Mouse (Mus musculus): Measurements from ENCODE around the gene Atox1.

Gene Atox1

DNA sequence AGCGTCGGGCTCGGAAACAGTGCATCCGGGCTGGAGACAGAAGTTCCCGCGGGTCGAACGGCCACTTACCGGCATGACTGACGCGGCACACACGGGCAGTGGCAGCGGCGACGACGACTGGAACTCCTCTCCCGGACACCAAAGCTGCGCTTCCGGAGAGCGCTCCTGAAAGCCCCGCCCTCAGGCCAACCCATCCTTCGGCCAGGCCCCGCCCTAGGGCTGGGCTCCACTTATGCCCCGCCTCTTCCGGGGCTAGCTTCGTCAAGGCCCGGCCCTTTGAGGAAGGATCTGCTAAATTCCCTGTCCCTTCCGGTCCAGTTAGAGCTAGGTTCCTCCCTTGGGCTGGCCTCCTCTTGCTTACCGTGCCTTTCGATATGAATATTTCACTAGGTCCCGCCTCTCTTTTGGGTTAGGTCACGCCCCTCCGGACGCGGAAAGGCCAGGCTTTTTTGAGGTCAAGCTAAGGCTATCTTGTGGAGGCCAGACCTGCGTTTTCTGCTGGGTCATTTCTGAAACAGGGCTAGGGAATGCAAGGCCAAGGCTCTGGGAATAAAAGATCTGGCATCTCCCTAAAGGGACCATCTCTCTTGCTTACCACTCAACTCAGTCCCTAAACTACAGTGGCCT, at the start of gene Atox1:
Gene Atox1, minus strand, starts transcription at position 221 of the 627 bp plus-strand sequence.
- DNase-seq (ENCODE audit: low spot score) = peak; percentile 98

DNA sequence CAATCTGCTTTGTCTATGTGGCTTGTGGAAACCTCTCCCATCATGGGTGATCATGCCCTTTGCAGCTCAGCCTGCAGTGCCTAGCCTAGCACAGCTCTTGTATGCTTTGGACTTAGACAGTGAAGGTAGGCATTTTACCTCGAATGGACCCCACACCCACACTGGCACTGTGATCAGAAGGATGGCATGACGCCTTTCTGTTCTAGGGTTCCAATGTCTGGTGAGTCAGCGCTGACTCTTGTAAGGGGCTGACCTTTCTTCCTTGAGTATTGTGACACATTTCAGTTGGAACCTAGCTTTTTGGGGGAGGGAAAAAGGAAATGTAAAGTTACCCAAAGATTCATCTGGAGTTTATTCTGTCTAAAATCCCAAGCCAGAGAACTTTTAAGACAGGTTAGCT, 44.4 kb upstream of the Atox1 start:
- DNase-seq (ENCODE audit: low spot score) = no peak

DNA sequence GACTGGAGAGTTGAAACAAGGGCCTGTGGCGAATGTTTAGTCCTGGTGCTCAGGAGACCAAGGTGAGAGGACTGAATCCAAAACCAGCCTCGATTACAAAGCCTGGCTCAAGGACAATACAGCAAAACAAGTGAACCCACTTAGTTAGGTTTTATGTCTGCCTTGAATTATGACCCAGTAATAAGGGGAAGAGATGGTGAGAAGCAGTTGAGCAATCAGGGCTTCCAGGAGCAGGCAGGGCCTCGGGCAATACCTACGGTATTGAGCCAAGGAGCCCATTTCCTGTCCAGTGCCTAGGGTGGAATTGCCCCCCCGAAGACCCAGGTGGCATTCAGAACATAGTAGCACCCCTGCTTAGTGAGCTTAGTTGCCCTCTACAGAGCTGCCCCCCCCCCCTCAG, 41.8 kb upstream of the Atox1 start:
- no peak for DNase-seq (ENCODE audit: low spot score)

DNA sequence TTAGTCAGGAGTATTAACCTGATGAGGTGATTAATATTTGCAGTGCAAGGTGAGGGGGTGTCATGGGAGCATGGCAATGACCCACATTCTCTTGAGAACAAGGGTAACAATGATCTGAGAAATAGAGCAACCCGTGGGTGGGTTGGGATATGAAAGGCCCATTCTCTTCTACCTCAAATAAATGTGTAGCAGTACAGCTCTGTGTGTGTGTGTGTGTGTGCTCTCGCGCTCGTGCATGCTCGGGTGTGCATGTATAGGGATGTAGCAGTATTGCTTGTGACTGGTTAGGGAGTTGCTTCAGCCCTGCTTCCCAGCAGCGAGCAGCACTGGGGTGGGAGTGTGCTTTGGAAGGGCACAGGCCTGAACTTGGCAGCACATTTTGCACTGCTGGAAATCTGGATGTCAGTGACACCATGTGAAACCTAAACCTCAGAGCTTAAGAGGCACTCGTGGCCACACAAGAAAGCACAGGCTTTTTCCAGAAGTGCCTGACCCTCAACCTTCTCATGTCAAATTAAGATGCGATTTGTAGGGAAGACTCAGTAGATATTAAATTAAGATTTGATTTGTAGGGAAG, 41.0 kb upstream of the Atox1 start:
- no peak for DNase-seq (ENCODE audit: low spot score)

DNA sequence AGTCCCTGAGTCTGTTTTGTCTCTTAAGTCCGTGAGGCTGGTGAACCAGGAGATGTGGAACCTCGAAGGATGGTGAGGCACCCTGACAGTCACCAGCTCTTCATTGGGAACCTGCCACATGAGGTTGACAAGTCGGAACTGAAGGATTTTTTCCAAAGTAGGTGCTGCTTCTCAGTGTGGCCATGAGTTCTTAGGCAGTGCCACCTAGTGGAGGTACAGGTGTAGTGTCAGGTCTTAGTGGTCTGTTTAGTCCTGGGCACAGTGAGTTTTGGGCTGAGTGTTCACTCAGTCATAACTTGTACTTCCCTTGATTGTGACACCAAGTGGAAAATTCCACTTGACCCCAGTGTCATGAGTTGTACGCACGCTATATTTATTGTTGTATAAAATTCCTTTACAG, 36.8 kb upstream of the Atox1 start:
- peak; percentile 54 for DNase-seq (ENCODE audit: low spot score)

DNA sequence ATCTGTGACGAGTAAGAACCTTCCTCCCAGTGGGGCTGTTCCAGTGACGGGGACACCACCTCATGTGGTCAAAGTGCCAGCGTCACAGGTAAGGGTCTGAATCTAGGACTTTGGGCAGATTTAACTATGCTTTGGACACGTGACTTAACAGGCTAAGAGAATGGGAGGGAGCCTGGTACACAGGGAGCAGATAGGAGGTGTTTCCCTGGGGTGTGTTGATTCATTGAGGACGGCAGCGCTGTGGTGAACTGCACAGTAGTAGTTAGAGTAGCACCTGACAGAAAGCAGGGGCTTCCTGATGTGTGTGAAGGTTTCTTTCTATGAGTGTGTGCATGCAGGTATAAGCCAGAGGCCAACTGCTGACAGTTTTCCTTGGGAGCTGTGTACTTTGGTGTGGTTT, 35.1 kb upstream of the Atox1 start:
- no peak for DNase-seq (ENCODE audit: low spot score)

DNA sequence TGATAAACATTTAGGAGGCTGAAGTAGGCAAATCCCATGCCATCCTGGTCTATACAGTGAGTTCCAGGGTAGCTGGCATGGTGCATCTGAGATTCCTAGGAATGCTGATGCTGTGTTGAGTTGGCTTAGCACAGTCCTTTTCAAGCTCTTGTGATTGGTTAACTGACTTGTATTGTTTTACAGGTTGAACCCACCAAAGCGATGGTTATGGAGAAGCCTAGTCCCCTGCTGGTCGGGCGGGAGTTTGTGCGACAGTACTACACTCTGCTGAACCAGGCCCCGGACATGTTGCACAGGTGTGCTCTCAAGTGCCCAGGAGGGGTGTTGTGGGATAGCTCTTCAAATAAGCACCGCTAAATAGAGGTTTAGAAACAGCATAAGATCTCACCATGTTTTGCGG, 24.4 kb upstream of the Atox1 start:
- DNase-seq (ENCODE audit: low spot score) = no peak

DNA sequence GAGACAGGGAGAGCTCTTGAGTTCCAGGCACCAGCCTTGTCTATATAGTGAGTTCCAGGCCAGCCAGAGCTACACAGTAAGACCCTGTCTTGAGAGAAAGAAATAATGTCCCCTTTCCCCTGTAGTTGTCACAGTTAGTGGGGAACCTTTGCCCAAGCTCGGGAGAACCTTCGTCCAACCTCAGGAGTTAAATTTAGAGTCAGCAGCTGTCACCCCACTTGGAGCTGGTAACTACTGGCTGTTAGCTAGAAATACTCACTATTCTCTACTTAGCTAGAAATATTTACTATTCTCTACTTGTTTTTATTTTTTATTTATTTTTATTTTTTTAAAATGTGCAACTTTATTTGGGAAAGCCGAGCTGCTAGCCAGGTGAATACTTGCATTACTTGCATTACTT, 12.2 kb upstream of the Atox1 start:
- DNase-seq (ENCODE audit: low spot score) = no peak

DNA sequence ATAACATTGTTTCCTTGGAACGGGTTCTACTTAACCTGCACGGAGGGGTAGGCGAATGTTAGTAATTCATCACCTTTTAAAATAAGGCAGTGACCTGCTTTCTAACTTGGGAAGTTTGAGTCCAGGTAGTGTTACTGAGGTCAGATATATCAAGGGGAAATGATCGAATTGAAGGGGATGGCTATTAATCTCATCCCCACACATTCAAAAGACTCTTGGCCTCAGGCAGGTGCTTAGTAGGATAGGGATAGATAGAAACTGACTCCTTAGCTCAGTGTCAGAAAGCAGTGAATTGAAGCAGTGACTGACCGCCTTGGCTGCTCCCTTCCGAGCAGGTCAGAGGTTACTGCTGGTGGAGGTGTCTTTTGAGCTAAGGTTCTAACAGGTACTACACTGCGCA, 10.4 kb upstream of the Atox1 start:
- peak; percentile 36 for DNase-seq (ENCODE audit: low spot score)

DNA sequence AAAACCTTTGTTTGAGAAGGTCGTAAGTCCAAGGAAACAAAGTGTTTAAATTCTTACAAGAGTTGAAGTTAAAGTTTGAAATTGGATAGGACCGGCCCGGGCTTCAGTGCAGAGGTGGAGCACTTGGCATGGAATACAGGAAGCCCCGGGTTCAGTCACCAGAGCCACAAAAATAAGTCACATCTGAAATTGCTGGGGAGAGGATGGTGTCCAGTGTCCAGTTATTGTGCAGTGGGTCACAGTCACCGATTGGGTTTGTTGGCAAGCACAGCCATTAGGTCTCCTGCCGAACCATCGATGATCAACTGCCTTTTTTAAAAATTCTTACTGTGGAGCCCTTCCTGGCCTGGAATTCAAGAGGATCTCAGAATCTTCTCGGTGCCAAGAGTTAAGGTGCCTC, 9.7 kb upstream of the Atox1 start:
- DNase-seq (ENCODE audit: low spot score) = no peak

DNA sequence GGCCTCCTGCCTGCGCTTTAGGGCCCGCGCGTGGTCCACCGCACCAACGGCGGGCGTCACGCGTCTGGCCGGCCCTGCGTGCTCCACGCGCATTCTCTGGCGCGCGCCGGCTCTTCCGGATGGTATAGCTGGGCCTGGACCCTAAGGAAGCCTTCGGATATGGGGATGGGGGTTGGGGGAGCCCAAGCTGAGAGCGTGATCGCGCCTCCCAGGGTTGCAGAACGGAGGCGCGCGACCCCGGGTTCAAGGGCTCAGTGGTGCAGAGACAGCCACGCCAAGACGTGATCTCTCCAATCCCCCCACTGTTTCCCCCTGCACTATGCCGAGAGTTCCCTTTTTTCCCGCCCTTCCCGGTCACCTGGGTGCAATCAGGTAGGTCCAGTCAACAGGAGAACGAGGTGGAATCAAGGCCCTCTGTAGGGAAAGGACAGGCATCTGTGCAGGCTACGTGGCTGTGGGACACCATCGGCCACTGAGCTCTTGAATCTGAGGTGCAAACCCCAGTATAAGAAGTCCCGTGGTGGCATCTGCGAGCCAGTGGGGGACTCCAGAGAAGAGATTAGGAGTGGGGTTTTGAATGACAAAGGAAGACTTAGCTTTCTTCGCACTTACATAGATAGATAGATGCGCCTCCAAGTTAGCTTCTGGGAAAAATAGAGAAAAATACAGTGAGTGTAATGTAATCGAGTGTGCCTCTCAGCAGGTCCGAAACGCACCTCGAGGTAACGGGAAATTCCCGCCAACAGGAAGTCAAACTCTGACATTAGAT, 9.1 kb upstream of the Atox1 start:
- peak; percentile 42 for DNase-seq (ENCODE audit: low spot score)

DNA sequence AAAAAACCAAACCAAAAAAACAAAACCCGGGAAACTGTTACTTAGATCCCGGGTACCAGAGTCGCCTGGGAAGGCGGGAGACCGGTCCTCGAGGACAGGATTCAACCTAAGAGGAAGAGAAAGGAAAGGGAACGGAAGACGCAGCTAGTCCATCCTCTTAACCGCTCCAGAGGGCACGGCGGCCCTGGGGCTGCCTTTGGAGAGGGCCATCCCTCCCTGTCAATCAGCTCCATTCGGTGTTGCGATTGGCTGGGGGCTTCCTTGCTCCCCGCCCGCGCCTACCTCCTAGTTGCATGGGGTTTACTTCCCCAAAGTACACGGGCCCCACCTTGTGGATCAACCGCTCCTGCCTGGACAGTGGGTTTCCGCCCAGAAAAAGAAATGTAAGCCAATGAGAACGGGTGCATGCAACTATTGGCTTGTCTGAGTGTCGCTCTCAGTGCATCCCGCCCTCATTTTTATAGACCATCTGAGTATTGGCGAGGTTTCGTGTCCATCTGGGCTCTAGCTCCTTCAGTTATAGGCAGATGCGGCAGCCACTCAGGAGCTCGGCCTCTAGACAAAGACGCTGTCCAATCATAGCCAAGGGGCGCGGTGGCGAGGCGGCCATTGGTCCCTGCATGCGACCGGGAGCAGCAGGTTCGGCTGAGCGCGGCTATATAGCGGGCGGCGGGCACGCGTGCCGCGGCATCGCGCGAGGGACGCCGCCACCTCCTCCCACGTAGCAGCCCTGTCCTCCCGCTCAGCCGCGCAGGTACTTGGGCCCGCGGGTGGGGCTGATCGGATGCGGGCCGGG, 8.2 kb upstream of the Atox1 start, which contains the start of gene G3bp1:
Gene G3bp1, plus strand, starts transcription at position 638 of the 796 bp plus-strand sequence.
- DNase-seq (ENCODE audit: low spot score) = peak; percentile 98

DNA sequence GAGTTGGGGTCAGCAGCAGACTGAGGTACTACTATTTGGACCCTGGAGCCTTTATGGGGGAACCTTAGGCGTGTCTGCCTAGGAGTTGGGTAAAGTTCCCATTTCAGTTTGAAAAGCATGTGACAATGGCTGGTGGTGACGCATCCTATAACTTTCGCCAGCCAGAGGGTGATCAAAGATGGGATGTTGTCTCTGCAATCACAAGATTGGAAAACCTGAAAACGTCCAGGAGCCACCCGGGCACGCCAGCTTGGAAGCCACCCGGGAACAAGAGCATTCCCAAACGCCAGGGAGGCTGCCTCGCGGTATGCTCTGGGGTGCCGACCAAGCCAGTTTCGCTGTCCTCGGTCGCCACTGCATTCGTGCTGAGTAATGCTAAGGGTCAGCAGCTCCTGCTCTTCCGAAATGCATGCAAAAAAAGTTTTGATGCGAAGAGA, 7.6 kb upstream of the Atox1 start:
- no peak for DNase-seq (ENCODE audit: low spot score)

DNA sequence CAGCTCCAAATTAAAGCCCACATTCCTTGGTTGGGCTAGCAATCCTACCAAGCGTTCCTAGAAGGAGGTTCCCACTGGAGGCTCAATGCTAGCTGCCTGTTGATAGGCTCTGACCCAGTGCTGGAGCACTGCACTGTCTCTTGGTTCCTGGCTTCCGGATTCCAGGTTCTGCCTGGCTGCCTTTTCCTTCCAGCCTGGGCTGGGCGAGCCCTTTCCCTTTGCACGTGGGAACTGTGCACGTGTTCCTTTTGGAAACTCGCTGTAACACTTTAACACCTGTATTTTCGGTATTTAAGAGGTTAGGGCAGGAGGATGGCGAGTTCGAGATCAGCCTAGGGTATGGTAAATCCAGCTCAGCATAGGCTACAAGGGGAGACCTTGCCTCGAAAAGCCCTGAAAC, 7.0 kb upstream of the Atox1 start:
- DNase-seq (ENCODE audit: low spot score) = no peak

DNA sequence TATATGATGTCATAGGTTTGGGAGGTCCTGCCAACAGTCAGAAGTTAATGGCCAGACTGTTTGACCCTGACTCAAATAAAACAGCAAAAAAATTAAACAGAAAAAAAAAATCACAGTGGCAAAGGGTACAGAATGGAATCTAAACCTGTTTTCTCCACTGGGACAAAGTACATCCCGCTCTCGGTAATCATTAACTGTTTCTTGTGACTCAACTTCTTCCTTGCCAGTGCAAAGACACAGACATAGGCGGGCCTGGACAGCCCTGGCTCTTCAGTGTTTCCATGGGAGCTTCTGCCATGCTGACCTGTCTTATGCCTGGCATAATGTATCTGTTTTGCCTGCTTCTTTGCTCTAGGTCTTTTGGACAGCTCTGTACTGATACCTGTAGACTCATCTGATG, 4.1 kb upstream of the Atox1 start:
- no peak for DNase-seq (ENCODE audit: low spot score)

DNA sequence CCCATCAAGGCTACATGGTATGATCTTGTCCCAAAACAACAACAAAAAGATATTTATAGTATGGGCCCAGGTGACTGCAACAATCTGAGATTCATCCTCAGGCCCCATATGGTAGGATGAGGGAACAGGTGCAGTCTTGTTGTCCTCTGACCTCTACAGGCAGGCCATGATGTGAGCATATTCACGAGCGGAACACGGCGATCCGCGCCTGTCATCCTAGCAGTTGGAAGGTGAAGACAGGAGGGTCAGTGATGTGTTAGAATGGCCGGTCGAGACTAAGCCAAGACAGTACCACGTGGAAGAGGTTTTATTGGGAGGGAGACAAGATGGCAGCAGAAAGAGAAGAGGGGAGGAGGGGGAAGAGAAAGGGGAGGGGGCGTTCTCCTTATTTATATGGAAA, 3.7 kb upstream of the Atox1 start:
- DNase-seq (ENCODE audit: low spot score) = no peak

DNA sequence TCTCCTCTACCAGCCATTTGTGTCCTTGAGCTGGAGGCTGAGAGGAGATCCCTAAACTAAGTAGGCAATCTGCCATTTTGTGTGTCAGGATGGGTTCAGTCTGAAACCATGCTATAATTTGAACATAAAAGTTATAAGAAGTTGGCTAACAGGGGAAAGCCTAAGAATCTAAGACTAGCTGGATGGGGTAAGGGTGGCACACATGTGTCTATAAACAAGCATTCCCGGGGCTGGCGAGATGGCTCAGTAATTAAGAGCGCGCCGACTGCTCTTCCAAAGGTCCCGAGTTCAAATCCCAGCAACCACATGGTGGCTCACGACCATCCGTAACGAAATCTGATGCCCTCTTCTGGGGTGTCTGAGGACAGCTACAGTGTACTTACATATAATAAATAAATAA, 1.1 kb upstream of the Atox1 start:
- DNase-seq (ENCODE audit: low spot score) = no peak

DNA sequence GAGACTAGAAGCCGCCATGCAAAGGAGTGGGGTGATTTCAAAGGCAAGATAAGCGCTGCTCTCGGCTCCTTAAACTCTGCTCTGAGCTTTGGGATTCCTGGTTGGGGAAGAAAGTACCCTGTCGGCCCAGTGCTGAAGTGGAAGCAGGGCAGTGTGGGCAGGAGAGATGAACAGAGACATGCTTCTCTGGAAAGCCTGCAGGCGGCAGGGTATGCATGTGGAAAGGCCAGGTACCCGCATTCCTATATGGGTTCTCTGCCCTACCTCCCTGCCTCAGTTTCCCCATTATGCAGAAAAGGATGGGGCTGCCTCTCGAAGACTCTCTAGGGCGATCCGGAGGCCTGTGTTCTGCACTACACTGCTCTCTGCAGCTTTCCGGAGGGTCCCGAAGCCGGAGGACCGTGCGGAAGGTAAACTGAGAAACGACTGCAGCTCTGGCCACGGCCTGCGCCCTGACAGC, 450 bp downstream of the Atox1 start:
- peak; percentile 44 for DNase-seq (ENCODE audit: low spot score)

DNA sequence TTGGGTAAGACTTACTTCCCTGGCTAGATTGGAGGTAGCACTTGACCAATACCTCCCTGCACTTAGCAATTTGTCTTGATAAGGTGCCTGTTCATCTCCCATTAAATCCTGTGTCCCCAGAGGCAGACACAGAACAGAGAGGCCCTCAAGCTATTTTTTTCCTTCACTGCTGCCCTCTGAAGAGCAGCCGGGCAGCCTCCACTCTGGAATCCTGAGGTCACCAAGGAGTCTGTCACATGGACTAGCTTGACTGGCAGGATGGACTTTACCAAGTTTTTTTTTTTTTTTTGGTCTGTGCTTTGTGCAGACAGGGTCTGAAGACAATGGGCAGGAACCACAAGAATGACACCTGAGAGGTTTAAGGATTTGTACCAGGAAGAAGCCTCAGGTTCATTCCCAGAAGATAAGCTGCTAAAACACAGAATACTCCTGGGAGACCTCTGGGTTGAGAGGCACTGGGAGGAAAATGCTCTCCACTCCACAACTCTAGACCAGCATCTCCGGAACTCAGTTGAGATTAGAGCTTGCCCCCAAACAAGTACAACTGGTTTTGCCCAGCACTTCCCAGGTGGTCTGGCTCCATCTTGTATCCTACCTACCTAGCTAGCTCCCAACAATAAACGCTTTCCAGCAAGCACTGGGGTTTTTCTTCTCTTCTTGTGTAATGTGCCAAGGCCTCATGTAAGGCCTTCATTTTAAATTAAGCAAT, 1.0 kb downstream of the Atox1 start:
- no peak for DNase-seq (ENCODE audit: low spot score)

DNA sequence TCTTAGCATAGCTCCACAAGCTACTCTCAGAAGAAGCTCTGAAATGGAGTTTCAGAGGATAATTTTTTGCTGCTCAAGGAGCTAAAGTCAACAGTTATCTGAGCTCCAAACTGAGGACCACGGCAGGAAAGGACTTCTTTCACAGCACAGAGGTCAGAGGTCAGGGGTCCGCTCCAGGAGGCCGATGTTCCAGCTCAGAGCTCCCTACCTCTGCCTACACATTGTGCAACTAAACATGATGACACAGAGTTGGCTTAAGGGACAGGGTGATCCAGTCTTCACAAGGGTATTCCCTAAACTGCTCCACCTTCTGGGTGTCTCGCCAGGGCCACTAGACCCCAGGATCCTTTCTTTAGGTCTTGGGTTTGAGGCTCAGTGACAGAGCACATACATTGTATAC, 2.5 kb downstream of the Atox1 start:
- no peak for DNase-seq (ENCODE audit: low spot score)

DNA sequence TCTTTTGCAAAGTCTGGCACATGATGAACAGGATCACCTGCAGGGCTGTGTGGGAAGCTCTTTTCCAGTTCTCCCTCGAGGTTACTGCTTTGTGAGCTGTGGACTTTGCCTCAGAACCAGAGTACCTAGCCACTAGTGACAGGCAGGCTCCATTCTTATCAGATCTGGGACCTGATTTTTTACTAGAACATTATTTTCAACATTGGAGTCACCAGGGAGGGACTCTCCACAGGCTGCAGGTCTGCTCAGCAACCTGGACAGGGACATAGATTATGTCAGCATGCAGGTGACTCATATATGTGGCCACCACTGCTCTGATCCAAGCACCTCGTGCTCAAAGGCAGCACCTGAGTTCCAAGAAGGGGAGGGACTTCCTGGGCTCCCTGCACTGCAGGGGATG, 5.9 kb downstream of the Atox1 start:
- no peak for DNase-seq (ENCODE audit: low spot score)

DNA sequence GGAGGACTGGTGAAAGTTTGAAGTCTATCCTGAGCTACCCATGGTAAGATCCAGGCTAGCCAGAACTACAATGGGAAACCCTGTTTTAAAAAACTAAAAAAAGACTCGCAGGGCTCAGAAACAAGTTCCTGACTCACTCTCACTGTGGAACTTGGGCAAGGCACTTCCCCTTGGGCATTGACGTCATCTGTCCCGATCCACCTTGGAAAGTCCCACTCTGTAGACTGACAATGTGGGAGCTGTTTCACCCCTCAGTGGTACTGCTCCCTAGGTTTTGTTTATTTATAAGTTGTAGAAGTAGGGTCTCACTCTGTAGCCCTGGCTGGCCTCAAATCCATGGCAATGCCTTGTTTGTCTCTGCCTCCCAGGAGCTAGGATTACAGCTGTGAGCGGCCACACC, 7.4 kb downstream of the Atox1 start:
- no peak for DNase-seq (ENCODE audit: low spot score)
